Mouse (Mus musculus): Measurements from ENCODE around the gene Prkar2b. TPM values are rescaled to one million over a fixed set of nuclear protein-coding genes. Genes with fewer than 3 reads are reported as not detected.

Gene Prkar2b
- total RNA-seq, 1 experiment from 2014 or later = 530 TPM

GRCm38 (mm10) chr12:32060247-32061089, 628 bp downstream of the Prkar2b start:
- no peak for DNase-seq

GRCm38 (mm10) chr12:32059707-32060106, 1.4 kb downstream of the Prkar2b start:
- DNase-seq = peak; percentile 40

- no peak for DNase-seq
These were observed 2.0 kb downstream of the Prkar2b start for GRCm38 (mm10) chr12:32059135-32059534.

GRCm38 (mm10) chr12:32057461-32058199, 3.5 kb downstream of the Prkar2b start:
- peak; percentile 46 for DNase-seq

GRCm38 (mm10) chr12:32055797-32056196, 5.3 kb downstream of the Prkar2b start:
- DNase-seq = no peak

GRCm38 (mm10) chr12:32054476-32055166, 6.5 kb downstream of the Prkar2b start:
- DNase-seq = no peak

DNA sequence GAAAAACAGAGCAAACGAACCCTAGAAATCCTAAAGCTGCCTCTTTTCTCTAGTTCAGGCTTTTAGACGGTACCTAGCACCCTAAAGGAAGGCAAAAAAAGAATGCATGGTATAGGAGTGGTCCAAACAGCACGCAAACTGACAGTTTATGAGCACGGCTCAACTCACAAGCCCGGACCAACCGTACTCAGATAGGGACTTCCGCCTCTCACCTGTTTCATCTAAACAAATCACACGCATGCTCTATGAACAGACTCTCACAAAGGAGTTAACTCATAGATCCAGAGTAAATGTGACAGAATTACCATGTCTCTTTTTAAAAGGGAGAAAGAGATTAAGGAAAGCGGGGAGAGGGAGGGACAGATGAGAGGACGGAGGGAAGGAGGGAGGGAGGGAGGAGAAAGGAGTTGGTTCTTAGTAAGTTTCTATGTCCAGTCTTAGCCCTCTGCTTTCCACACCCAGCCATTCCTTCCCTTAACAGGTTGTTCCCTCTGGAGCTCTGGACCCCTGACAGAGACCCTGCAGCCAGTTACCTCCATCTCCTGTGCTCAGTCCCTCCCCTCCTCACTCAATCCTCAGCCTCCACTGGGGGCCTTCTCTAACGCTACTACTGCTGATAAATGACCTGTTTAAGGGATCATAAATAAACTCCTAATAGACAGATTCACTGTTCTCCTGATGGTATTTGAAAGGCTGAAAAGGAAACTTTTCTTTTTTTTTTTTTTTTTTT, 7.3 kb downstream of the Prkar2b start:
- no peak for DNase-seq

GRCm38 (mm10) chr12:32052882-32053281, 8.2 kb downstream of the Prkar2b start:
- no peak for DNase-seq

GRCm38 (mm10) chr12:32050165-32050564, 10.9 kb downstream of the Prkar2b start:
- DNase-seq = no peak

DNA sequence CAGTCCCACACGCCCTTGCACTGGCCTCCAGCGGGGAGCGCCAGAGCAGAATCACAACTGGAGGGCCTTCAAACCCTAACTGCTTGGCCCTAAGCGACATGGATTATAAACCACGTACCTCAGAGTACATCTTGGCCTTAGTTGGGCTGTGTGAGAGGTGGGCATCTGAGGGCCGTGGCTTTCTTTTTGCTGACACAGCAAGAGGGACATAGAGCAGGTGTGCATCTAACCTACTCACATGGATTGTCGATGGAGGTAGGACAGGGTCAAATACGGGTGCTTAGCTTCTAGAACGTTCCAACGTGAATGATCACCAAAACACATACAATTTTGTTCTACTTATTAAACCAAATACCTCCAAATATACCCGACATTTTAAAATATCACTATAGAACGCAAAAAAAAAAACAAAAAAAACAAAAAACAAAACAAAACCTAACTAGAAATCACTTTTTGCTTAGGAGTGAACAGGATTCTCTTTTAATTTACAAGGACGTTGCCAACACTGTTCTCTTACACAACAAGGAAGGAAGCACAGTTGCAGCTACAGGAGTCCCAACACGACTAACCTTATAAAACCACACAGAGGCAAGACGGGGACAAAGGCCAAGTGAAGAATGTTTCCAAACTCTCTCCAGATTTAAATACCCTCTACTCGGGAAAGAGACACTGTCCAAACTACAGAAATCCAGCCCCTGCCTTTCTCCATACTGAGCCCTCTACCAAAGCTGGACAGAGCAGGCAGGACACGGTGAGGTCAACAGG, 15.3 kb downstream of the Prkar2b start:
- peak; percentile 27 for DNase-seq

DNA sequence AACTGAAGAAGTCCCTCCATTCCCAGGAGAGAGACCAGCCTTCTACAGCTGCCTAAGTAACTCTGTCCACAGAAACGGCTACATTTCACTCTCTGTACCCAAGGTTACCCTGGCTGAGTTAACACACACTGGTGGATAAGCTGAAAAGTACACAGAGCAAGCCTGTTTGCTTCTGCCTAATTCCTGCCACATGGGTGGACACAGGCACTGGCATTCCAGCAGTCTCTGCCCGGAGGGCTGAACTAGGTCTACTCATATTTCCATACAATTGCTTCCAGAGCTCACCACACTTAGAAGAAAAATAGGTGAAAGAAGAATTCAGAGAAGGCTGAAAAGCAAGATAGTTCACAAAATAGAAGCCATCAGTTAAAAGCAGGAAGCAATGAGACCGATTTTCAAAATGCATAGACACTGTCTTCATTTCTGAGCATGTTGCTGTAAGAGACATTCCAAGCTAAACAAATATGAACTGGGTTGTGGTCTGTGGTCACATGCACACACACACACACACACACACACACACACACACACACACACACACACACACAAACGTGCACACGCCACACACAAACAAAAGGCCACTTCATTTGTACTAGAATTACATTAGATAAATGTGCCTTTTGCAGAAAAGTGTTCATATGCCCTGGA, 16.5 kb downstream of the Prkar2b start:
- DNase-seq = no peak

DNA sequence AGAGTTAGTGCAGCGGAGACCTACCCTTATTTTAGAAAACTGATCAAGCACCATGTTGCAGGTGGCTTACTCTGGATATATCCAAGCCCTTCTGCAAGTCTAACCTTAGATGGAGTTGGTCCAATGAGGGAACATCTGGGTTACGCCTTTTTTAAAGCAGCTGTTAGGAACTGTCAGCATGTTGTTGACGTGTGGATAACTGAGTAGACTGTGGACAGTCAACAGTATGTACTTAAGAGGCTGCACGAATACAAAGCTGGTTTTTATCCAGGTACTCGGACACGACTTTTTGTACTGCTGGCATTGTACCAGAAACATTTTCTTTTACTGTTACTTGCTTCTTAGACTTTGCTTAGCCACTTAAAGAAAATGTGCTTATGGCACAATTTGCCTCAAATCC, 27.6 kb downstream of the Prkar2b start:
- no peak for DNase-seq

DNA sequence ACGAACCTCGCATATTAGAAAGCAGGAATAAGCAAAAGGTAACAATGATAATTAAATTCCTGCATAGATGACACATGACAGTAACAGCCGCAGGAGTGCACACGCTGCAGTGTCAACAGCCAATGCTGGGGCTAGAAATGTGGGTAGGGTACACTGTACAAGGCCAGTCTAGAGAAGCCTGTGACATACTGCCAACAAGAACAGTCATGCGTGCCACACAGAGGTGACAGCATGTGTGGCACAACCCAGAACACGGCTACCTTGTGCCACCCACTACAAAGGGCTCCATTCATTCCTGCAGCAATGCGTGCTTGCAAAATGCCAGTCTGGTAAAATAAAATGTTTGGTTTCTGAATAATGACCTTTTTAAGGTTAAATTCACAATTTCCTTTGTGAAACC, 28.2 kb downstream of the Prkar2b start:
- DNase-seq = no peak

GRCm38 (mm10) chr12:32018376-32018750, 42.7 kb downstream of the Prkar2b start:
- DNase-seq = no peak

DNA sequence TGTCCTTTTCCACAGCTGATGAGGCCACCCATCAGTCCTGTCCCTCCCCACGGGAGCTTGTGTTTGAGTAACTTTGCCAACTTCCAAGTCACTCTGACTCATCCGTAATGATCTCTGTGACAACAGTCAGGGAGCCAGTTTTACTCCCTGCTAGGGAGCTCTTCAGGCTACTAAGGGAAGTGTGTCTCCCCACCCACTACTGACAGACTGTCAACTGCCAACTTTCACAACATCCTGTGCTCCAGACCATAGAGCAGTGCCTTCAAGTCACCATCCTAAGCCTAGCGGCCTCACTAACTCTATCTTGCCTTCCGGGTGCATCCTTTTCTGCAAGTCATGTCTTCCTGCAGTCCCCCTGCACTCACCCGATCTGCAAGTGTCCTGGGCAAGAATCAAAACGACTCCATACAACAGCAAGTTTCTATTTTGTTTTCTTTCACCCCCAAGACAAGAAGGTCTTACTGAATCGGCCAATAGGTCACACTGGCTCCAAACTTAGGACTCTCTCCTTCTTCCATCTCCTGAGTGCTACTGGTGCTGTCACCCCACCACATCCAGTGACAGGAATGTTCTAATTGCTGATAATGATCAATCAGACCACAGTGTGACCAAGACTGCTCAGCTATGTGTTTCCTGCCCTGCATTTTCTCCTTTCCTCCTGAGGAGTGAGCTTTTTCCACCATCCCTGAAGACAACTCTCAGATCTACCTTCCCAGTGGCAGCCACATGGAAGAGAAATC, 43.3 kb downstream of the Prkar2b start:
- DNase-seq = peak; percentile 63

- DNase-seq = no peak
These were observed 44.6 kb downstream of the Prkar2b start for GRCm38 (mm10) chr12:32016472-32016871.

DNA sequence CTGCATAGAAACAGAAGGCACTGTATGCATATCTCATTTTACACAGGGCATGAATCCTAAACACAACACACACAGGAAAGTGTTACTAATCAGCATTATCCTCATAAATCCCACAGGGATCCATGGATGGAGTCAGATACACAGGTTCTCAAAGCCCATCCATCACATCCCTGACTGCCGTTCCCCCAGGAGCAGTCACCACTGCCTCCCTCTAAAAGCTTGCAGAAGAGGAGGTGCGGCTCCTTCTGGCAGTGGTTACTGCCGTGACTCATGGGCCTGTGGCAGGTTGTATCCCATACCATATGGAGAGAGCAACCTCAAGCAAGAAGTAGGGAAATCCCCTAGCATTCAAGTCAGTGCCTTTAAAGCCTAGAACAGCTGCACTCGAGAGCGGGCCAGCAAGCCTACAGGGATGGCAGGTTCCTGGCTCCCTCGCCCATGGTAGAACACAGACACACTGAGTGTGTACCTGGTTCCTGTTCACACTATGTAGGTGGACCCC, 45.8 kb downstream of the Prkar2b start:
- DNase-seq = peak; percentile 21

GRCm38 (mm10) chr12:32014811-32015210, 46.3 kb downstream of the Prkar2b start:
- no peak for DNase-seq

DNA sequence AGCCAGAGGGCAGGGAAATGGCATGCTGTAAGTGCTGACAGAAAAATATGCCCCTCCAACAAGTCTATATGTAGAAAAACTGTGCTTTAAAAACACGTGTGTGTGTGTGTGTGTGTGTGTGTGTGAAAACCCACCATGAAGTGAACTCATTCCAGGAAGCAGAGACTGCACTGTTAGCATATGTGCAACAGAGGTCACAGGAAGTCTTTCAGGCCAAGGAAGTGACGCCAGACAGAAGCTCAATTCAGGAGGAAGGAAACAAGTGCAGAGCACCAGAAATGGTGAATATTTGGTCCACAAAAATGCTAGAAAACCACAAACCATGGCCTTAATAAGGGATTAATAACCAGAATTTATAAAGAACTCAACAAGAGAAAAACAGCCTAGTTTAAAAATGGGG, 48.9 kb downstream of the Prkar2b start:
- no peak for DNase-seq

DNA sequence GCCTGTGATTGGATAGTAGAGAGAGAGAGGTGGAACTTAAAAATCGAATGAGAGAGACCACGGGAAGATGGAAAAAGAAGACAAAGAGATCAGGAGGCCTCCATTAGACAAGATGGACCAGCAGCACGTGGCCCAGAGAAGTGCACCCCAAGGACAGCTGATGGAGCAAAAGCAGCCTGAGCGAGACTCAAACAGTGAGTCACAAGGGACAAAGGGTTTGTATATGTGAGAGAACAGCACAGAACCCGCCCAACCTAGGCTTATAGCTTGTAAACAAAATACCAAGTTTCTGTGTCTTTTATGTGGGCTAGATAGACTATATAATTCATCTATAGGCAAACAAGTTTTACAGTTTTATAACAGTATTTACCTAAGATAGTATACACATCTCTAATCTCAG, 50.0 kb downstream of the Prkar2b start:
- no peak for DNase-seq

Measured in adrenal gland, postnatal 14 days (tissue).